Comparison of ENCODE assay signal across 18 mouse cellular contexts in genomic region chr4:129031408-129031965, GRCm38 (mm10).
"Had no signal": no experiment of that assay in that cellular context is flagged by ENCODE, and none has a peak within 500 bp of the region (broad histone marks: within the 10 kb centered on the region; RNA-seq: fewer than 3 reads in every experiment).

No protein-coding gene starts in this region.

- H3K4me3 ChIP-seq: intestine, embryonic 15.5 days; layer of hippocampus, adult 2 months; left cerebral cortex, adult 2 months; limb, embryonic 15.5 days; midbrain, embryonic 10.5 days; myocyte; neural tube, embryonic 12.5 days; stomach, embryonic 15.5 days had no signal

- DNase-seq: kidney, adult 18-20 months; kidney, postnatal 10 days; kidney, postnatal 4 days; lung, embryonic 14.5 days; lung, postnatal 10 days; midbrain, embryonic 14.5 days; right cerebral cortex, postnatal 25 days; thymus, adult 2 months; thymus, postnatal 25 days had no signal

- H3K36me3 ChIP-seq: intestine, embryonic 15.5 days; limb, embryonic 15.5 days; midbrain, embryonic 10.5 days; neural tube, embryonic 12.5 days; stomach, embryonic 15.5 days had no signal

- ATAC-seq: intestine, embryonic 15.5 days had no signal

- H3K9me3 ChIP-seq: intestine, embryonic 15.5 days; limb, embryonic 15.5 days; midbrain, embryonic 10.5 days; neural tube, embryonic 12.5 days; stomach, embryonic 15.5 days had no signal

- H3K27me3 ChIP-seq: intestine, embryonic 15.5 days; limb, embryonic 15.5 days; neural tube, embryonic 12.5 days; stomach, embryonic 15.5 days had no signal

- H3K27ac ChIP-seq: left cerebral cortex, adult 2 months; liver, embryonic 14.5 days; midbrain, embryonic 10.5 days; neural tube, embryonic 12.5 days had no signal
